Mouse (Mus musculus) hindbrain, embryonic 14.5 days (tissue): ENCODE measurements around the gene Cd99l2. TPM values are rescaled to one million over a fixed set of nuclear protein-coding genes. Genes with fewer than 3 reads are reported as not detected.

Source experiments
- ATAC-seq: fragments of 200-750 bp; cut with Nextera tagmentation; 2 replicates; pipeline ENCODE4 v1.8.0; 2017; ENCODE audit warnings: moderate number of reproducible peaks, mild to moderate bottlenecking, moderate TSS enrichment, moderate library complexity; ENCODE audit not compliant: low FRiP score
- DNase-seq: peaks from one replicate; pipeline ENCODE4 v3.0.0-alpha.2; 2015; ENCODE audit warnings: low spot score
- H3K27ac ChIP-seq: fragments of 300-500 bp; sonication (generic); 2 replicates; pipeline ENCODE4 v1.5.1; 2014; ENCODE audit warnings: mild to moderate bottlenecking, moderate library complexity
- H3K27me3 ChIP-seq: fragments of 300-500 bp; sonication (generic); 2 replicates; pipeline ENCODE4 v1.6.1; 2014; ENCODE audit warnings: mild to moderate bottlenecking, low read length, mixed read lengths; ENCODE audit not compliant: control insufficient read depth, insufficient read depth
- H3K36me3 ChIP-seq: fragments of 300-500 bp; sonication (generic); replicated peaks from 2 replicates; pipeline ENCODE4 v1.6.1; 2014; ENCODE audit not compliant: control insufficient read depth, insufficient read depth
- H3K4me1 ChIP-seq: fragments of 300-500 bp; sonication (generic); replicated peaks from 2 replicates; pipeline ENCODE4 v1.6.1; 2014; ENCODE audit warnings: antibody characterized with exemption, low read length, mixed read lengths; ENCODE audit not compliant: control insufficient read depth, insufficient read depth
- H3K4me2 ChIP-seq: fragments of 300-500 bp; sonication (generic); replicated peaks from 2 replicates; pipeline ENCODE4 v1.6.1; 2014; ENCODE audit warnings: mild to moderate bottlenecking, moderate library complexity
- H3K4me3 ChIP-seq: fragments of 300-500 bp; sonication (generic); replicated peaks from 2 replicates; pipeline ENCODE4 v1.5.1; 2014; ENCODE audit warnings: mild to moderate bottlenecking, low read length
- H3K9ac ChIP-seq: fragments of 300-500 bp; sonication (generic); 2 replicates; pipeline ENCODE4 v1.6.1; 2014
- H3K9me3 ChIP-seq: fragments of 300-500 bp; sonication (generic); 2 replicates; pipeline ENCODE4 v1.6.1; 2016; ENCODE audit warnings: low read length; ENCODE audit not compliant: control insufficient read depth
- WGBS: fragments of 180-500 bp; shearing (Covaris S2); extraction: QIAGEN DNeasy Blood & Tissue Kit; methylation state at CpG from one replicate; pipeline ENCODE4 v1.1.7; 2014; 5-methylcytosine and 5-hydroxymethylcytosine counted together
- polyA plus RNA-seq: library from polyadenylated mRNA; unstranded; fragments of >200 nt; fragmentation: Nextera tagmentation; extraction: Ambion mirVana; gene quantifications from 2 replicates; pipeline ENCODE4 v1.2.1, GENCODE M21; 2014

Cd99l2 gene
- polyA plus RNA-seq, 1 experiment from 2014 or later: 66.7 TPM

- ATAC-seq: no peak
- H3K9ac ChIP-seq: no peak overlapping the region
- H3K4me3 ChIP-seq: no peak overlapping the region
- no peak overlapping the region for H3K4me2 ChIP-seq
- H3K27me3 ChIP-seq: no peaks in the 10 kb centered on the region
- no peaks in the 10 kb centered on the region; the same call in 1 of the 2 replicates for H3K4me1 ChIP-seq
- 83% methylated on average over 2 of the region's 2 CpGs for WGBS
- H3K27ac ChIP-seq: no peak overlapping the region
- H3K9me3 ChIP-seq: no peaks in the 10 kb centered on the region
- DNase-seq: no peak
- no peaks in the 10 kb centered on the region for H3K36me3 ChIP-seq
Measured at GRCm38 (mm10) chrX:71435542-71435941, 57.1 kb downstream of the Cd99l2 start.

- no peaks in the 10 kb centered on the region; the same call in 1 of the 2 replicates for H3K4me1 ChIP-seq
- no peaks in the 10 kb centered on the region for H3K27me3 ChIP-seq
- WGBS: 33% methylated on average over 8 of the region's 8 CpGs
- no peak overlapping the region for H3K4me3 ChIP-seq
- no peak overlapping the region for H3K27ac ChIP-seq
- no peaks in the 10 kb centered on the region for H3K9me3 ChIP-seq
- H3K36me3 ChIP-seq: no peaks in the 10 kb centered on the region
- DNase-seq (no peak), ATAC-seq (no peak)
- H3K4me2 ChIP-seq: no peak overlapping the region
- H3K9ac ChIP-seq: no peak overlapping the region
Measured at GRCm38 (mm10) chrX:71434860-71435259, 57.8 kb downstream of the Cd99l2 start.

- ATAC-seq (0 out of 2 replicates have a peak, but pooled peaks have one; percentile 46), DNase-seq (no peak)
- H3K27me3 ChIP-seq: no peaks in the 10 kb centered on the region
- H3K9me3 ChIP-seq: no peaks in the 10 kb centered on the region
- no peak overlapping the region for H3K9ac ChIP-seq
- H3K36me3 ChIP-seq: no peaks in the 10 kb centered on the region
- no peak overlapping the region for H3K27ac ChIP-seq
- WGBS: 21% methylated on average over 1 of the region's 1 CpGs
- no peak overlapping the region for H3K4me2 ChIP-seq
- no peak overlapping the region for H3K4me3 ChIP-seq
- H3K4me1 ChIP-seq: no peaks in the 10 kb centered on the region; the same call in 1 of the 2 replicates
Measured at GRCm38 (mm10) chrX:71434448-71434847, 58.2 kb downstream of the Cd99l2 start.

DNA sequence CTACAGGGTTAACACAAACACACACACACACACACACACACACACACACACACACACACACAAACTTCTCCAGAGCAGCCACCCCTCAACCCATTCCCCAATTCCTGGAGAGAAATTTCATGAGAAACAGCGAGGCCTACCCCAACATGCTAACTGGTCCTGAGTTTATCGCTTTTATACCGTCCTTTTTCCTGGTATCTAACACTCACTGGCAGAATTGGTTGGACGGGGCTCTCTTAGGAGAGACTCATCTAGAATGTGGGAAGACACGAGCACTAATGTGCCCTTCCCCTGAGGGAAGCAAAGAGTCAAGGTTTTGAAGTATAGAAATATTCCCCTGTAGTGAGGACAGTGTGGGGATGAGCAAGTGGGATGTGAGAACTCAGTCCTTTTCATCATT lies 61.7 kb downstream of the Cd99l2 start:
- DNase-seq (no peak), ATAC-seq (no peak)
- no peaks in the 10 kb centered on the region; the same call in 1 of the 2 replicates for H3K4me1 ChIP-seq
- H3K27ac ChIP-seq: no peak overlapping the region
- no peaks in the 10 kb centered on the region for H3K9me3 ChIP-seq
- H3K9ac ChIP-seq: no peak overlapping the region
- H3K4me3 ChIP-seq: no peak overlapping the region
- no peak overlapping the region for H3K4me2 ChIP-seq
- no peaks in the 10 kb centered on the region for H3K27me3 ChIP-seq
- WGBS: 87% methylated on average over 5 of the region's 5 CpGs
- no peaks in the 10 kb centered on the region for H3K36me3 ChIP-seq

DNA sequence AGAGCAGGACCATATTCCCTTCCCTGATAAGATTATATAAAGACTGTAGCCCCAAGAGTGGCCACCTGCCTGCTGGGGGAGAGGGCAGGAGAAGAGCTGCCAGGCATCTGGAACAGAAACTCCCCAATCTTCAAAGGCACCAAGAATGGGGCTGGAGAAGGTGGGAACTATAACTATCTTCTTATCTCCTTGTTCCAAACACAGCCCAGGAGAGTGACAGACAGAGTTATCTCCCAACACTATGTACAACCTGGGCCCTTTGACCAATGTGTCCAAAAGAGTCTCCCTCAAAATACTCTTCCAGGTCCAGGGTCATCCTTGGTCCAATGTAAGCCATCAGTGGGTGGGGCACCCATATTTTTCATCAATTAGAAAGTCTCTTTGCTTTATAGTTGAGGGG lies 65.2 kb downstream of the Cd99l2 start:
- ATAC-seq (no peak), DNase-seq (no peak)
- no peak overlapping the region for H3K27ac ChIP-seq
- no peak overlapping the region for H3K4me2 ChIP-seq
- H3K9me3 ChIP-seq: no peaks in the 10 kb centered on the region
- H3K4me3 ChIP-seq: no peak overlapping the region
- H3K4me1 ChIP-seq: no peaks in the 10 kb centered on the region
- H3K27me3 ChIP-seq: no peaks in the 10 kb centered on the region
- H3K9ac ChIP-seq: no peak overlapping the region
- no peaks in the 10 kb centered on the region for H3K36me3 ChIP-seq

DNA sequence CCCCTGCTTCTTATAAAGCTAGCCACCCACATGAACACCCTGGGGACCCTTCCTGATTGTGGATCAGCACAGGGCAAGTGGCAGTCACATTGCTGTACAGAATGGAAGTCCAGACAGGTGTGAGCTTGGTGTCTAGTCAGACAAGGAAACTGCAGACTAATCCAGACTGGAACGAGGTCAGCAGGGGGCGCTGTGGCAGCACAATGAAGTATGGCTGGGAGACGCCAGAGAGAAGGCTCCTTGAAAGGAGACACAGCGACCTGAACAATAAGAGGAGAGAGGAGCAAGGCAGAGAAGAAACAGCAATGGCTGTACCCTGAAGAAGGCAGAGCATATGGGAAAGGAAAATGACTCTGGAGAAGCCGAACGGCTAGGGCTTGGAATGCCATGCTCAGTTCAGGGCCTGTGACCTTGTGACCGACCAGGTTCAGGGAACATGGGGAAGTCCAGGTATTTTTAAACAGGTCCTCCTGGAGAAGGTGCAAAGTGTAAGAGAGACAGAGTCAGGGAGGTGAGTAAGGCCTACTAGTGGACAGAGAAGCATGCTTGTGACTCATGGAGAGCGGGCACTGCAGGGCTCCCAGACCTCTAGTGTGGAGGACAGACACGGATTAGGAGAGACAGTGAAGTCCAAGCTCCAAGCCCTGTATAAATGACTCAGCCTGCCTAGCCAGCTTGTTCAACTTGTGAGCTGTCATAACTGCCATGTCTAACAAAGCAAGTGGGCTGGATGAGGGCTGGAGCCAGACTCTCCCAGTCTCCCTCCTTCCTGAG lies 66.7 kb downstream of the Cd99l2 start:
- Histone ChIP-seq H3K4me3 (no peak overlapping the region), H3K27me3 (no peaks in the 10 kb centered on the region), H3K9me3 (no peaks in the 10 kb centered on the region), H3K9ac (no peak overlapping the region), H3K27ac (no peak overlapping the region), H3K36me3 (0 out of 2 replicates have a peak, but pooled peaks cover 4% of the 10 kb centered on the region), H3K4me2 (no peak overlapping the region), H3K4me1 (no peaks in the 10 kb centered on the region)
- 45% methylated on average over 9 of the region's 9 CpGs for WGBS
- ATAC-seq (peak; percentile 87), DNase-seq (peak; percentile 81)

- no peak overlapping the region for H3K9ac ChIP-seq
- H3K4me3 ChIP-seq: no peak overlapping the region
- no peaks in the 10 kb centered on the region for H3K27me3 ChIP-seq
- H3K9me3 ChIP-seq: no peaks in the 10 kb centered on the region
- 0 out of 2 replicates have a peak, but pooled peaks cover 5% of the 10 kb centered on the region for H3K36me3 ChIP-seq
- no peaks in the 10 kb centered on the region for H3K4me1 ChIP-seq
- ATAC-seq: no peak
- no peak overlapping the region for H3K27ac ChIP-seq
- no peak for DNase-seq
- 70% methylated on average over 1 of the region's 1 CpGs for WGBS
- no peak overlapping the region for H3K4me2 ChIP-seq
Measured at GRCm38 (mm10) chrX:71424852-71425251, 67.8 kb downstream of the Cd99l2 start.

DNA sequence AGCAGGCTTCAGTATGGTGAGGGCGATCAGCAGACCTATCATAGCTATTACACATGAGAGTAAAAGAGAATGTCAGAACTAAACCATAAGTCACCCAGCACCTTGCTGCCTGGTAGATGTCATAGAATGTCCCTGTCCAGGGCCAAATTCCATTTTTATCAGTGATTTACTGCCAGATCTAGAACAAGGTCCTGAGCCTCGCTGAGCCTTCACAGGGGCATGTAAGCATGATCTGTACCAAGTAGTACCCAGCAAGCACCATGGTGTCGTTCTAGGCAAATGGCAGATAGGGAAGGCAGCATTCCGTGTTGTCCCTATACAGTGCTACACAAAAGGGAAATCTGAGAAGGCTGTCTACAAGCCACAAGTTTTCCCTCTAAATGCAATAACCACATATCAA lies 79.0 kb downstream of the Cd99l2 start:
- Histone ChIP-seq H3K4me1 (no peaks in the 10 kb centered on the region), H3K27ac (no peak overlapping the region), H3K27me3 (no peaks in the 10 kb centered on the region), H3K9me3 (no peaks in the 10 kb centered on the region), H3K9ac (no peak overlapping the region), H3K4me2 (no peak overlapping the region), H3K36me3 (peaks cover 6% of the 10 kb centered on the region; the same call in 1 of the 2 replicates), H3K4me3 (no peak overlapping the region)
- DNase-seq: no peak
- WGBS: 91% methylated on average over 4 of the region's 4 CpGs
- no peak for ATAC-seq

GRCm38 (mm10) chrX:71412776-71413175 lies 79.9 kb downstream of the Cd99l2 start:
- Histone ChIP-seq H3K9ac (no peak overlapping the region), H3K27me3 (no peaks in the 10 kb centered on the region), H3K4me1 (no peaks in the 10 kb centered on the region), H3K4me3 (no peak overlapping the region), H3K9me3 (no peaks in the 10 kb centered on the region), H3K36me3 (peaks cover 6% of the 10 kb centered on the region; the same call in 1 of the 2 replicates), H3K27ac (no peak overlapping the region), H3K4me2 (no peak overlapping the region)
- DNase-seq: no peak
- no peak for ATAC-seq
- WGBS: 56% methylated on average over 3 of the region's 3 CpGs
